In genomic region chr8:117352098-117352497, GRCm38 (mm10) we compare ENCODE assay signal across 16 mouse cellular contexts.
"Had no signal": no experiment of that assay in that cellular context is flagged by ENCODE, and none has a peak within 500 bp of the region (broad histone marks: within the 10 kb centered on the region; RNA-seq: fewer than 3 reads in every experiment).

No protein-coding gene starts in this region.

- H3K36me3 ChIP-seq: neural tube, embryonic 13.5 days; neural tube, embryonic 15.5 days; stomach, embryonic 15.5 days had no signal

- H3K27me3 ChIP-seq: neural tube, embryonic 13.5 days; neural tube, embryonic 15.5 days; stomach, embryonic 15.5 days had no signal

- H3K4me3 ChIP-seq: neural tube, embryonic 13.5 days; neural tube, embryonic 15.5 days; stomach, embryonic 15.5 days had no signal

- H3K27ac ChIP-seq: neural tube, embryonic 13.5 days; neural tube, embryonic 15.5 days; stomach, embryonic 15.5 days; stomach, postnatal 0 days had no signal

- H3K9ac ChIP-seq: neural tube, embryonic 13.5 days; neural tube, embryonic 15.5 days; stomach, embryonic 15.5 days had no signal

- H3K4me2 ChIP-seq: neural tube, embryonic 13.5 days; neural tube, embryonic 15.5 days; stomach, embryonic 15.5 days had no signal

- H3K9me3 ChIP-seq: neural tube, embryonic 13.5 days; neural tube, embryonic 15.5 days; stomach, embryonic 15.5 days had no signal

- DNase-seq: retina, postnatal 1 day; right cerebral cortex, adult 18-20 months; right cerebral cortex, postnatal 14 days; right cerebral cortex, postnatal 25 days; right cerebral cortex, postnatal 4 days; spleen, adult 18-20 months; thymus, adult 18-20 months; thymus, adult 2 months; thymus, postnatal 14 days; thymus, postnatal 25 days; thymus, postnatal 36 days; thymus, postnatal 4 days had no signal
